Mouse (Mus musculus) thymus, adult 2 months (tissue): ENCODE measurements around the gene Tenm2. TPM values are rescaled to one million over a fixed set of nuclear protein-coding genes. Genes with fewer than 3 reads are reported as not detected.

Source experiments
- DNase-seq: peaks from one replicate; pipeline ENCODE4 v3.0.0; 2021
- H3K27ac ChIP-seq: fragments of 200-500 bp; 2 replicates; pipeline ENCODE4 v1.5.1; 2012; ENCODE audit warnings: low read length, control low read depth; ENCODE audit not compliant: control insufficient read depth, insufficient read depth
- H3K27me3 ChIP-seq: fragments of 200-500 bp; 2 replicates; pipeline ENCODE4 v1.6.1; 2012; ENCODE audit warnings: mild to moderate bottlenecking, low read length, moderate library complexity, mixed read lengths; ENCODE audit not compliant: control insufficient read depth, insufficient read depth
- H3K36me3 ChIP-seq: fragments of 200-500 bp; 2 replicates; pipeline ENCODE4 v1.6.1; 2012; ENCODE audit warnings: mild to moderate bottlenecking, low read length, moderate library complexity; ENCODE audit not compliant: control insufficient read depth, insufficient read depth
- H3K4me1 ChIP-seq: fragments of 200-500 bp; replicated peaks from 2 replicates; pipeline ENCODE4 v1.6.1; 2012; ENCODE audit warnings: low read length; ENCODE audit not compliant: control insufficient read depth, insufficient read depth
- H3K4me3 ChIP-seq: fragments of 200-500 bp; 2 replicates; pipeline ENCODE4 v1.5.1; 2012; ENCODE audit warnings: mild to moderate bottlenecking, low read length, control low read depth, moderate library complexity; ENCODE audit not compliant: control insufficient read depth, insufficient read depth
- CTCF ChIP-seq: fragments of 200-500 bp; IDR thresholded peaks from 2 replicates; pipeline ENCODE4 v1.5.1; 2012; ENCODE audit warnings: mild to moderate bottlenecking, control low read depth, low read length, moderate library complexity, borderline replicate concordance; ENCODE audit not compliant: control insufficient read depth, poor library complexity, insufficient read depth; ENCODE audit errors: extremely low read depth
- POLR2A ChIP-seq: fragments of 200-500 bp; IDR thresholded peaks from 2 replicates; pipeline ENCODE4 v1.6.1; 2012; ENCODE audit warnings: mild to moderate bottlenecking, low read length, control low read depth, moderate library complexity; ENCODE audit not compliant: control insufficient read depth, poor library complexity, insufficient read depth; ENCODE audit errors: extremely low read depth
- WGBS: fragments of 180-500 bp; shearing (Covaris S2); methylation state at CpG from one replicate; pipeline ENCODE4 v1.1.7; 2018; 5-methylcytosine and 5-hydroxymethylcytosine counted together
- polyA plus RNA-seq: library from polyadenylated mRNA; depleted of rRNA; stranded (reverse); fragments of >200 nt; gene quantifications from 2 replicates; pipeline ENCODE4 v1.2.3, GENCODE M21; 2012

Tenm2 gene
- polyA plus RNA-seq, 1 experiment: 0.70 TPM

DNA sequence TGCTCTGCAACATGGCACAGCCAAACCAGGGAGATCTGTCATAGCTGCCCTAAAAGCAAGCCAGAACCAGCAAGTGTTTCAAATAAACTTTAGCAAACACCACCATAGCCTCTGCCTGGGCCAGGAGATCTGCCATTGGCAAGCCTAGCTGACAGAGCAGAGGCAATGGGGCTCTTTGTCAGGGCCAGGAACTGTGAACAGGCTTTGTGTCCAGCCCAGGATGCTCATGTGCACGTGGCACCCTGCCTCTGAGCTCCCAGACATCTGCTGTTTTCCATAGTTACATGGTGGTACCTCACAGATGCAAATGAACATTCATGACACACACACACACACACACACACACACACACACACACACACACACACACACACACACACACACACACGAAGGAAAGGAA is 963.6 kb downstream of the Tenm2 start:
- Histone ChIP-seq H3K27me3 (no peaks in the 10 kb centered on the region), H3K4me1 (no peaks in the 10 kb centered on the region), H3K4me3 (no peak overlapping the region), H3K36me3 (no peaks in the 10 kb centered on the region), H3K27ac (no peak overlapping the region)
- TF ChIP-seq POLR2A (no peak), CTCF (no peak)
- 76% methylated on average over 2 of the region's 2 CpGs for WGBS
- DNase-seq: no peak

DNA sequence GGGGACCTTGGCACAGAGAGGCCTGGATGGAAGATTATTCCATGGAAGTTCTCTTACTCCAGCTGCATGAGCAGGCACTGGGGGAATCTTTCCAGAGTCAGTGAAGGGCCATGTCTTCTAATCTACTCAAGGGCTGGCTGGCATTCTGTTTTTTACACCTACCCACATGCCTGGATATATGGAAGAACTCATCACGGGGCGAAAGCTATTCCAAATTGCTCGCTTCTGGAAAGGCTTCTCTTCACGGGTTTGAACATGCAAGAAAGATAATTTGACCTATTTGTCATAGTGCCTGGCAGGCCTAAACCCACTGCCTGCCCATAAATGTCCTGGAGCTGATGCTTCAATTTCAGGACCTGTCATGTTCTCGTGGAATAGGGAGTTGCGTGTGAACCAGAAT is 965.8 kb downstream of the Tenm2 start:
- 94% methylated on average over 6 of the region's 6 CpGs for WGBS
- Histone ChIP-seq H3K27me3 (no peaks in the 10 kb centered on the region), H3K36me3 (no peaks in the 10 kb centered on the region), H3K4me1 (no peaks in the 10 kb centered on the region), H3K4me3 (no peak overlapping the region), H3K27ac (no peak overlapping the region)
- no peak for DNase-seq
- TF ChIP-seq POLR2A: no peak
- no peak for TF ChIP-seq CTCF

DNA sequence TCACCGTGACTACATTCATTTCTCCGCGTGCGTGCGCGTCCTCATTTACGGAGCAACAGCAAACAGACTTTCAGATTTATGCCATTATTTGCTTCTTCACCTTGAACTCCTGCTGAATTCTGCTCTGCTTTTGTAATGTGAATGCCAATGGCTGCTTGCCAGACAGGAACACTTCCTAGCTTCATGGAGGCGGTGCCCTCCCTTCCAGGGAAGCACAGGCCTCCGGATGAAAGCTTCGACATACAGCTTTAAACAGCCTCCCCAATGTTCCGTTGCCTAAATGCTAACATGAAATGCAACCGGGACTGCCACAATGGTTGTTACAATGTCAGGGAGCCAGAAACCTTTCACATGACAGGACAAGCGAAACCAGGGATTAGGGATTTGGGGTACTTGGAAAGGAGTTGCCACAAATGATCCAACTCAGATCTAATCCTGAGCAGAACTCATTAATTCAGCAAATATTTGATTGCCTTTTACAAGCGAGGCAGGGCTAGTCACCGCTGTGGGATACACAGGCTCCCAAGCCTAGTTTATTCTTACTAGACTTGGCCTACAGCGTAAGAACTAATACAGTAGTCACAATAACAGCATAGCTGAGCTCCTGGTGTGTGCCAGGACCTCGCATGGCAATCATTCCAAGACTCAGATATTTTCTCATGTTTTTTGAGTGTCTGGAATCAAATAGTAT is 970.8 kb downstream of the Tenm2 start:
- Histone ChIP-seq H3K27me3 (no peaks in the 10 kb centered on the region), H3K4me1 (no peaks in the 10 kb centered on the region), H3K36me3 (no peaks in the 10 kb centered on the region), H3K4me3 (no peak overlapping the region), H3K27ac (no peak overlapping the region)
- TF ChIP-seq CTCF: no peak
- no peak for TF ChIP-seq POLR2A
- WGBS: 93% methylated on average over 17 of the region's 17 CpGs
- DNase-seq: no peak

- DNase-seq: no peak
- Histone ChIP-seq H3K36me3 (no peaks in the 10 kb centered on the region), H3K4me1 (no peaks in the 10 kb centered on the region), H3K27ac (no peak overlapping the region), H3K27me3 (no peaks in the 10 kb centered on the region), H3K4me3 (no peak overlapping the region)
- TF ChIP-seq CTCF (no peak), POLR2A (no peak)
- WGBS: 79% methylated on average over 10 of the region's 10 CpGs
Observed at GRCm38 (mm10) chr11:36263840-36264239, 971.9 kb downstream of the Tenm2 start.

DNA sequence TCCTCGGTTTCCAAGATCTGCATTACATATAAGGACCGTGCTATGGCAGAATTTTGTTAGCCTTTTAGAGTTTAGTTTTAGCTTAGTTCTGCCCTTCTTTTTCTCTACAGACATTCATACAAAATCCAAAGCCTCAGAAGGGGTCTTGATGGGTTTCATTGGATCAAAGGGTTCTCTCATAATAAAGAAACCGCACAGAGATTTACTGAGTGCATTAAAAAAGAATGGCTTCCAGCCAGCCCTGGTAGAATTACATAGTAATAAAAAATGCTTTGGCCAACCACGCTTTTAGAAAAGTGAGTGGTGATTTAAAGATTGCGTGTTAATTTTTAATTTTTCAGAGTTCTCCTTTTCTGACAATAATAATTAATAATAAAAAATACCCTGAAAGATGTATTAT is 978.6 kb downstream of the Tenm2 start:
- H3K27ac ChIP-seq: no peak overlapping the region
- 93% methylated on average over 5 of the region's 5 CpGs for WGBS
- TF ChIP-seq POLR2A: no peak
- TF ChIP-seq CTCF: no peak
- H3K36me3 ChIP-seq: no peaks in the 10 kb centered on the region
- H3K4me1 ChIP-seq: no peaks in the 10 kb centered on the region
- no peaks in the 10 kb centered on the region for H3K27me3 ChIP-seq
- no peak for DNase-seq
- no peak overlapping the region for H3K4me3 ChIP-seq

DNA sequence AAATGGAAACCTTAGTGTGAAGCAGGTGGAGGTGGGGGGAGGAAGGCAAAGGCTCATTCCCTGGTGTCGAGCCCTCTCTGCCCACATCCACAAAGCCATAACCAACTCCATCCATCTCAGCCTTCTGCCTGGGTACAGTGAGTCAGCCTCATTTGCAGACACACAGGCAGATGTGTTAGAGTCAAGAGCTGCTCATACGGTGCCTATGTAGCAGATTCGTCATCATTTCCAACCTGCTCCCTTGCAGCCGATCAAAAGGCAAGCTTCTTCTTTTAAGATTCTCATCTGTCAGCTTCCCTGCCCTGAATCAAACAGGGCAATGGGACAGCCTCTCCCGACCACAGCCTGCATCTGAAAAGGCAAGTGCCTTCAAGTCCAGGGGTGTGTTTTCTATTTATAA is 979.0 kb downstream of the Tenm2 start:
- H3K27ac ChIP-seq: no peak overlapping the region
- 84% methylated on average over 5 of the region's 5 CpGs for WGBS
- H3K4me1 ChIP-seq: no peaks in the 10 kb centered on the region
- TF ChIP-seq CTCF: no peak
- TF ChIP-seq POLR2A: no peak
- DNase-seq: no peak
- H3K27me3 ChIP-seq: no peaks in the 10 kb centered on the region
- H3K4me3 ChIP-seq: no peak overlapping the region
- no peaks in the 10 kb centered on the region for H3K36me3 ChIP-seq

GRCm38 (mm10) chr11:36254019-36254418 is 981.7 kb downstream of the Tenm2 start:
- Histone ChIP-seq H3K27me3 (no peaks in the 10 kb centered on the region), H3K27ac (no peak overlapping the region), H3K36me3 (no peaks in the 10 kb centered on the region), H3K4me1 (no peaks in the 10 kb centered on the region), H3K4me3 (no peak overlapping the region)
- no peak for TF ChIP-seq POLR2A
- no peak for TF ChIP-seq CTCF
- DNase-seq: no peak
- WGBS: 91% methylated on average over 2 of the region's 2 CpGs
